Mouse (Mus musculus): ENCODE data around the gene Pla1a. TPM values are rescaled to one million over a fixed set of nuclear protein-coding genes. Genes with fewer than 3 reads are reported as not detected.
A peak's percentile ranks its signal among the peaks of the same experiment; 100 is the strongest.

The Pla1a gene
- polyA plus RNA-seq, 1 experiment: 0.37 TPM

DNA sequence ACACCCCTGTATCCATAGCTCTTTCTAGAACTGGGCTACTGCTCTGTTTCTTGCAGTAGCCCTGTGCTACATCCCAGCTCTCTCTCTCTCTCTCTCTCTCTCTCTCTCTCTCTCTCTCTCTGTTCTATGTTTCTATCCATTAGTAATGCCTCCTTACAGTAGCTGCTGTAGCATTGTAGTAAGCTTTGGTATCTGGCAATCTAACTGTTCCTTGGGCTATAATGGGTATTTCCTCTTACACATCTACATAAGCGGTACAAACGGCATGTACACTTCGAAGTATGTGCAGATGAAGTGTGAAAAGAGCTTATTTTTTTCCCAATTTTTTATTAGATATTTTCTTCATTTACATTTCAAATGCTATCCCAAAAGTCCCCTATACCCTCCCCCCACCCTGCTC, 53.0 kb downstream of the Pla1a start:
- DNase-seq (ENCODE audit: low read depth): no peak
- TF ChIP-seq CTCF (IDR thresholded peaks at IDR 0.05; ENCODE audit: borderline replicate concordance, extremely low read depth, insufficient read depth, insufficient read length): no peak
- no peak for TF ChIP-seq POLR2A (IDR thresholded peaks at IDR 0.05; ENCODE audit: borderline replicate concordance, extremely low read depth, insufficient read depth, insufficient read length, poor library complexity, severe bottlenecking)

DNA sequence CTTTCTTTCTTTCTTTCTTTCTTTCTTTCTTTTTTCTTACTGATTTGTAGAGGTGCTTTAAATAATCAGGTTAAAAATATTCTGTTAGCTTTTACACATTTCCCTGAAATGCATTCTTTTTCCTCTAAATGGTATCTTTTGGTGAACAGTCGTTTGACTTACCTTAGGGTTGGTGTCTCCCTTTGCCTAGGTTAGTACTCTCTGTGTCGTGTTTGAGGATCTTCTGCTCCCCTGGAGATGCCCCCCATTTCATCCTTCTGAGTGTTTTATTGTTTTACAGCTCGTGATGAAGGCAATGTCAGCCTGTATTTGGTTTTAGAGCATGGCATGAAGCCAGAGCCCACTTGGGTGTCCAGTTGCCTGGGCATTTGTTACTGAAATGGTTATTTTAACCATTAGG, 53.5 kb downstream of the Pla1a start:
- DNase-seq (ENCODE audit: low read depth): no peak
- no peak for TF ChIP-seq CTCF (IDR thresholded peaks at IDR 0.05; ENCODE audit: borderline replicate concordance, extremely low read depth, insufficient read depth, insufficient read length)
- TF ChIP-seq POLR2A (IDR thresholded peaks at IDR 0.05; ENCODE audit: borderline replicate concordance, extremely low read depth, insufficient read depth, insufficient read length, poor library complexity, severe bottlenecking): no peak

DNA sequence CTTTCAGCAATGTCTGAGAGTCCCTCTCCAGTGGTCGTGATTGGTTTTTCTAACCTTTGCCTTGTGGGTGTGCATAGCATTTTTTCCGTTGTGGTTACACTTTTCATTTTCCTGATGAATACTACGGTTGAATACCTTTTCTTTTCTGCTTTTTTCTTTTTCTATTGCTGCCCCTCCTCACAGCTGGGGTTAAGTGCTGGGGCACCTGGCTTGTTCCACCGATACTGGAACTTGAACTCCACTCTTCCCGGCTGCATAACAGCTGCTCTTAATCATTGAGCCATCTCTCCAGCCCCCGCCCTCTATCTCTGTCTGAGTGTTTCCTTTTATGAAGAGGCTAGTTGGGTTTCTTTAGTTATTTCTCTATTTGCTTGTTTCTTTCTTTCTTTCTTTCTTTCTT, 53.9 kb downstream of the Pla1a start:
- TF ChIP-seq CTCF (IDR thresholded peaks at IDR 0.05; ENCODE audit: borderline replicate concordance, extremely low read depth, insufficient read depth, insufficient read length) (no peak), POLR2A (IDR thresholded peaks at IDR 0.05; ENCODE audit: borderline replicate concordance, extremely low read depth, insufficient read depth, insufficient read length, poor library complexity, severe bottlenecking) (no peak)
- no peak for DNase-seq (ENCODE audit: low read depth)

DNA sequence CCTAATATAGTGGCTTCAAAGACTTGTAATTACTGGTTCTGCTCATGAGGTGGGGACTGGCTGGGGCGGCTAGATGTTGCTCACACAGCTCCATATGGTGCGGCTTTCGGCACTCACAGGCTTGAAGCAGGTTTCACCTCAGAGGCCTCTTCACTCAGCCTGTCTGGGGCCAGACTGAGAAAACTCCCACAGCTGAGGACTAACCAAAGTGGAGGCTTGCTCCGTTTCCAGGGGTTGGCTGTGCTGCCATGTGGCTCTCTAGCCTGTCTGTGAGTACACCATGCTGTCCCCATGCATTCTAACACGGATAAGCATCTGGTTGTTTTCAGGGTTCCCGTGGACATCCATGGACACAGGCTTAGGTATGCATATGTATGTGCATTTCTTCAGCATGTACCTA, 54.4 kb downstream of the Pla1a start:
- DNase-seq (ENCODE audit: low read depth): no peak
- TF ChIP-seq CTCF (IDR thresholded peaks at IDR 0.05; ENCODE audit: borderline replicate concordance, extremely low read depth, insufficient read depth, insufficient read length): no peak
- no peak for TF ChIP-seq POLR2A (IDR thresholded peaks at IDR 0.05; ENCODE audit: borderline replicate concordance, extremely low read depth, insufficient read depth, insufficient read length, poor library complexity, severe bottlenecking)

DNA sequence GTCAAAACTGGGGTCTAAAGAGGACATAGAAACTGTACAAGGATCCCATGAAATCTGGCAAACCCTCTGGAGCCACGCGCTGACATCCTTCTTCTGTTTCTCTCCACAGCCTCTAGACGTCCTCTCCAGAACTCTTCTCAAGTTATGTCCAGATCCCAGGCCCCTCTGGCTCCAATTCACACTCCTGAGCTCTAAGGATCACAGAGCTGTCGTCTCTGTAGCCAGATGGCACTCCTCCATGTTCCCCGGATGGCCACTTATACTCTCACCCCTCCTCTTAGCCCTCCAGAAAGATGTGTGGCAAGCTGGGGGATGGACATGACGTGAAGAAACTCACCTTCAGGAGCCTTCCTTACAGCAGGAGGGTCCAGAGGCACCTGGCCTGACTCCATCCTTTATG, 55.4 kb downstream of the Pla1a start:
- TF ChIP-seq CTCF (IDR thresholded peaks at IDR 0.05; ENCODE audit: borderline replicate concordance, extremely low read depth, insufficient read depth, insufficient read length) (no peak), POLR2A (IDR thresholded peaks at IDR 0.05; ENCODE audit: borderline replicate concordance, extremely low read depth, insufficient read depth, insufficient read length, poor library complexity, severe bottlenecking) (no peak)
- no peak for DNase-seq (ENCODE audit: low read depth)

DNA sequence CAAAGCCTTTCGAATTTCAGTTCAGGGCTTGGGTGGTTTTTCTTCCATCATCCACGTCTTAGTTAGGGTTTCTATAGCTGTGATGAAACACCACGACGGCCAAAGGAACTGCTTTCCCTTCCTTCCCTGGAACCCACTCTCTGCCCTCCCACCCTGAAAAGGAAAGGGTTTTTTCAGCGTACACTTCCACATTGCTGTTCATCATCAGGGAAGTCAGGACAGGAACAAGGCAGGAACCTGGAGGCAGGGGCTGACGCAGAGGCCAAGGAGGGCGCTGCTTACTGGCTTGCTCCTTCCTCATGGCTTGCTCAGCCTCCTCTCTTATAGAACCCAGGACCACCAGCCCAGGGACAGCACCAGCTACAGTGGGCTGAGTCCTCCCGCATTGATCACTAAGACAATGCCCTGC, 56.1 kb downstream of the Pla1a start:
- TF ChIP-seq CTCF (IDR thresholded peaks at IDR 0.05; ENCODE audit: borderline replicate concordance, extremely low read depth, insufficient read depth, insufficient read length) (no peak), POLR2A (IDR thresholded peaks at IDR 0.05; ENCODE audit: borderline replicate concordance, extremely low read depth, insufficient read depth, insufficient read length, poor library complexity, severe bottlenecking) (no peak)
- no peak for DNase-seq (ENCODE audit: low read depth)

DNA sequence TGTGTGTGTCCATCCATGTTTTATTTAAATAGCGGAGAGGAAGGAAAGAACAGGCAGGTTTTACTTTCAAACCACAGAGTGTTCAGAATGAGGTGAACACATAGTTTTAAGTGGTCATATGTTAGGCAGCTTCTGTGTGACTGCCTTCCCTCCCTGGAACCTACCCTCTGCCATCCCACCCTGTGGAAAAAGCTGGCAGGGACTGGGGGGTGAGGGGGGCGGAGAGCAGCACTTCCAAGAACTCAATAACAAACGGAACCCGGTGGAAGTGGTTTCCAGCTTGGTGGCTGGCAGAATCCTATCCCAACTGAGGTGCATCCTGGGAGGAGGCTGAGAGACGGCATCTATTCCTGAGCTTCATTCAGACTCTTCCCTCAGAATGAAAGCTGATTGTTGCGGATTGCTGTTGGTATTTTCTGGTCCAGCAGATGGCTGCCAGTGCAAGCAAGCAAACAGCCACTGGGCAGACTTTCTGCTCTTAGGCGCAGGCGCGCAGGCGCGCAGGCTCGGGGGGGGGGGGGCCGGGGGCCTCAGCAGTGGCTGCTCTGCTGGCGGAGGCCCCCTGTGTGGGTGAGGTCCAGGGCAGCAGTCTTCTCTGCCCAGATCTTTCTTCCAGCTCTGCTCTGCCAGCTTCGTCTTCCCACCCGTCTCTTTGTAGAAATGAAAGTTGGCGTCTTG, 56.6 kb downstream of the Pla1a start:
- DNase-seq (ENCODE audit: low read depth): peak; percentile 88
- peak; percentile 51; the same call in 1 of the 2 replicates for TF ChIP-seq POLR2A (IDR thresholded peaks at IDR 0.05; ENCODE audit: borderline replicate concordance, extremely low read depth, insufficient read depth, insufficient read length, poor library complexity, severe bottlenecking)
- no peak for TF ChIP-seq CTCF (IDR thresholded peaks at IDR 0.05; ENCODE audit: borderline replicate concordance, extremely low read depth, insufficient read depth, insufficient read length)

DNA sequence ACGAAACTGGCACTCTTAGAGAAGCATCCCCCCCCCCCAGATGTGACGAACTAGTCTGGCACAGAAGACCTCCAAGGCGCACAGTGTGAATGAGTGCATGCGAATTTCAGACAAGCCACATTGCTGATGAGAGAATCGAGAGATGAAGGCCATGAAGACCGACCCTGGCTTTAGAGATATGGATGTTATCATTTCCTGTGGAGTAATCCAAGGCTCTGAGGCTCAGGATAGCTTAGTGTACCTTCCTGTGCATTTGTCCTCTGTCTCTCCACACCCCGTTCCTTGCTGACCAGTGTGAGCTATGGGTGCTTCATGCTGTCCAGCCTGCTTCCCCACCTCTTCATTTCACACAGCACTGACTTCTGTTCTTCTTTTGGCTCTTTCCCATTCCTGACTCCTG, 57.8 kb downstream of the Pla1a start:
- no peak for DNase-seq (ENCODE audit: low read depth)
- TF ChIP-seq POLR2A (IDR thresholded peaks at IDR 0.05; ENCODE audit: borderline replicate concordance, extremely low read depth, insufficient read depth, insufficient read length, poor library complexity, severe bottlenecking) (no peak), CTCF (IDR thresholded peaks at IDR 0.05; ENCODE audit: borderline replicate concordance, extremely low read depth, insufficient read depth, insufficient read length) (no peak)

DNA sequence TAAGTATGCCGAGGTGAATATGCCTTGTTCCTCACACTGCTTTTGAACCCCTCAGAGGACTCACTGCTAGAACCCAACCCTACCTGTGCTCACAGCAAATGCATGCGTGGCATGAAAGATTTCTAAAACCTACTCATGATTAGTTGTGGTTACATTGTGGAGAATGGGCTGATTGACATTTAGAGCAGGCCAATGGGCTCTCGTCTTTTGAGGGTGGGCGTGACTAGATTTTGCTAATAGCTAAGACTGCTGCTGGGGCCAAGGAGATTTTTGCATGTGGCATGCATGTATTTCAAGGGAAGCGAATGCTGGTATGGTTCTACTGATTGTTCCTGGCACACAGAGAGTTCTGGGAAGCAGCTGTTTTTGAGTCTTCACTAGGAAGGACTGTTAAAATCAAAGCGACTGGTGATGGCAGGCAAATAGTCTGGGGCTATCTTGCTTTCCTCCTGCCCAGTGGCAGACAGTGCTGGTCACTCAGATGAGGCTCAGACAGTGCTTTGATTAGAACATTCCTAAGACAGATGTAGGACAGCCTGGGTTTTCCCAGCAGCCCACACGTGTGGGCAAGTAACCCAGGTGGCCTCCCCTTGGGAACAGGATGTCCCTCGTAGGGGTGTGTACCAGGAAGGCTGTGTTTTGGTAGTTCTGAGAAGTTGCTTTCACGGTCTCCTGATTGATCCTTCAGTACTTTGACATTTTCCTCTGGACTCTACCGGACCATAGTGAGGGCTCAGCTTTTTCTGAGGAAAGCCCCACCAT, 58.4 kb downstream of the Pla1a start:
- TF ChIP-seq CTCF (IDR thresholded peaks at IDR 0.05; ENCODE audit: borderline replicate concordance, extremely low read depth, insufficient read depth, insufficient read length) (no peak), POLR2A (IDR thresholded peaks at IDR 0.05; ENCODE audit: borderline replicate concordance, extremely low read depth, insufficient read depth, insufficient read length, poor library complexity, severe bottlenecking) (no peak)
- peak; percentile 38 for DNase-seq (ENCODE audit: low read depth)

DNA sequence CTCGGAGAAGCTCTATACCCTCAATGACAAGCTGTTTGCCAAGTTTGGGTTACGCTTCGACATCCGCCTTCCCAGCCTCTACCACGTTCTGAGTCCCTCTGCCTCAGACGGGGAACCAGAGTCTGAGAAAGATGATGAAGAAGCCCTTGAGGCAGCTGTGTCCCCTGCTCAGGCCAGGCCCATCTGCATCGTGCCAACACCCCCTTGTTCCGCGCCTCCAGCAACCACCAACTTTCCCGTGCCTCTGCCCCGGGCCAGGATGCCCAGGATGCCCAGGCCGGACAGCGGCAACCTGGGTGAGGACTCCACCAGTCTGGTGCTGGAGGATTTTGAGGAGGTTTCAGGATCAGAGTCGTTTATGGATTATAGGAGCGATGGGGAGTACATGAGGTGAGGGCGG, 59.0 kb downstream of the Pla1a start:
- TF ChIP-seq CTCF (IDR thresholded peaks at IDR 0.05; ENCODE audit: borderline replicate concordance, extremely low read depth, insufficient read depth, insufficient read length) (no peak), POLR2A (IDR thresholded peaks at IDR 0.05; ENCODE audit: borderline replicate concordance, extremely low read depth, insufficient read depth, insufficient read length, poor library complexity, severe bottlenecking) (no peak)
- no peak for DNase-seq (ENCODE audit: low read depth)

DNA sequence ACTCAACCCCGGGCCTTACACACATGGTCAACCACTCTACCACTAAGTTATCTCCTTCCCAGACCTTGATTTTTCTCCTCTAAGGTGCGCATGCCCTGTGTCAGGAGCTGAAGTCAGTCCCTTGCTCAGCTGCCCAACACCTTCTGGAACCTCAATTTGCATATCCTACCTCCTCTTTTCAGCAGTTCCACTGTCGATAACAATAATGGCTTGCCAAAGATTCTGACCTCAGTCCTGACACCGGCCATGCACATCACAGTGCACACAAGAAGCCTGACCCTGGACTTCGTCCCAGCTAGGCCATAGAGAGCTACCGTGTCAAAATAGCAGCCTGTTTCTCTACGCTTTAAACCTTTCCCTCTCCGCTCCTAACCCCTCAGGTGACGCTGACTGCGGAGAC, 59.5 kb downstream of the Pla1a start:
- no peak for DNase-seq (ENCODE audit: low read depth)
- TF ChIP-seq CTCF (IDR thresholded peaks at IDR 0.05; ENCODE audit: borderline replicate concordance, extremely low read depth, insufficient read depth, insufficient read length) (no peak), POLR2A (IDR thresholded peaks at IDR 0.05; ENCODE audit: borderline replicate concordance, extremely low read depth, insufficient read depth, insufficient read length, poor library complexity, severe bottlenecking) (no peak)

DNA sequence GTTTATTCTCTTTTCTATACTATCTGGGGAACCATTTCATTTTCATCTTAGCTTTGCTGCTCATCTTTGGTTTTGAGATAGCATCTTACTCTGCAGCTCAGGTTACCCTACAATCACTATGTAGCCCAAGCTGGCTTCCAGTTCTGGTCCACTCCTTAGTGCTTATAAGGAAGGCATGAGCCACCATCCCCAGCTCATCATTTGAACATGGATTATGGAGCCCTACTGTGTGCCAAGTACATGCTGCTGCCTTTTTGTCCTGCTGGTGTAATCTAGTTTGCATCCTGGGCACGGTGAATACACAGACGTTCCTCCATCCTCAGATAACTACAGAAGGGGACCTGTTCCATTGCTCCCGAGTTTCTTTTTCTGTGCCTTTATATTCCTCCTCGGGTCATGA, 60.1 kb downstream of the Pla1a start:
- TF ChIP-seq POLR2A (IDR thresholded peaks at IDR 0.05; ENCODE audit: borderline replicate concordance, extremely low read depth, insufficient read depth, insufficient read length, poor library complexity, severe bottlenecking) (no peak), CTCF (IDR thresholded peaks at IDR 0.05; ENCODE audit: borderline replicate concordance, extremely low read depth, insufficient read depth, insufficient read length) (no peak)
- no peak for DNase-seq (ENCODE audit: low read depth)

All from brain, embryonic 14.5 days (tissue).